Mouse (Mus musculus): ENCODE data around the gene Adgre5.

- TF ChIP-seq CTCF (IDR thresholded peaks at IDR 0.05; ENCODE audit: low read depth): no peak
- TF ChIP-seq EP300 (optimal IDR thresholded peaks at IDR 0.05): no peak
Observed at GRCm38 (mm10) chr8:83739711-83740468, 1.2 kb downstream of the Adgre5 start.

Data from stomach, postnatal 0 days (tissue).